ENCODE assay signal across 12 mouse cellular contexts in the genomic region with DNA sequence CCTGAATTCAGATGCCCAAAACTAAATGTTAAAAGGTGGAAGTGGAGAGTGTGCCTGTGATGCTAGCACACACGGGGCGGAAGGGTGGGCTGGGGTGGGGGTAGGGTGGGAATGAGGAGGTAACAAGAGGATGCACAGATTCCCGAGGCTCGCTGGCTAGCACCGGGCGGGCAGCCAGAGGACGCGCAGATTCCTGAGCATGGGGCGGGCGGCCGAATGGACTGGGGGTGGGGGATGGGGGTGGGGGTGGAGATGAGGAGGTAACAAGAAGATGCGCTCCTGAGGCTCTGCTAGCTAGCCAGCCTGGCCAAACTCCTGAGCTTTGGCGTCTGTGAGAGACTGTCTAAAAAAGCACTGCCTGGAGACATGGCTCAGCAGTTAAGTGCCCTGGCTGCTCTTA. TPM values are rescaled to one million over a fixed set of nuclear protein-coding genes. Genes with fewer than 3 reads are reported as not detected.
DNase-seq lines count a peak whose midpoint lies in the region; ATAC-seq and TF ChIP-seq lines count a peak whose summit lies in the region.
"Had no signal": no experiment of that assay in that cellular context is flagged by ENCODE, and none has a peak within 500 bp of the region (broad histone marks: within the 10 kb centered on the region; RNA-seq: fewer than 3 reads in every experiment).

No protein-coding gene starts in this region.

- H3K36me3 ChIP-seq in heart, postnatal 0 days (replicated peaks; ENCODE audit: control insufficient read depth, insufficient read depth, low read length): no peaks in the 10 kb centered on the region
- 0 out of 2 replicates have a peak, but pooled peaks cover 3% of the 10 kb centered on the region for H3K36me3 ChIP-seq in embryonic facial prominence, embryonic 15.5 days
- no peaks in the 10 kb centered on the region for H3K36me3 ChIP-seq in intestine, postnatal 0 days (ENCODE audit: control insufficient read depth, insufficient read depth)

- H3K4me1 ChIP-seq in heart, postnatal 0 days (ENCODE audit: control insufficient read depth, insufficient read depth): no peaks in the 10 kb centered on the region
- peaks cover 6% of the 10 kb centered on the region; the same call in 1 of the 2 replicates for H3K4me1 ChIP-seq in embryonic facial prominence, embryonic 15.5 days
- H3K4me1 ChIP-seq in intestine, postnatal 0 days (replicated peaks; ENCODE audit: control insufficient read depth, insufficient read depth, low read length): no peaks in the 10 kb centered on the region

- H3K9ac ChIP-seq in heart, postnatal 0 days (replicated peaks; ENCODE audit: low read depth, low read length): no peak overlapping the region
- H3K9ac ChIP-seq in embryonic facial prominence, embryonic 15.5 days: no peak overlapping the region
- H3K9ac ChIP-seq in intestine, postnatal 0 days (ENCODE audit: low read depth, low read length): no peak overlapping the region

- 3% methylated on average over 13 of the region's 13 CpGs for WGBS in heart, postnatal 0 days
- 5% methylated on average over 13 of the region's 13 CpGs for WGBS in embryonic facial prominence, embryonic 15.5 days
- 30% methylated on average over 13 of the region's 13 CpGs for WGBS in intestine, postnatal 0 days

- H3K9me3 ChIP-seq in heart, postnatal 0 days (replicated peaks; ENCODE audit: control insufficient read depth, low read length): no peaks in the 10 kb centered on the region
- H3K9me3 ChIP-seq in embryonic facial prominence, embryonic 15.5 days (replicated peaks): no peaks in the 10 kb centered on the region
- no peaks in the 10 kb centered on the region for H3K9me3 ChIP-seq in intestine, postnatal 0 days (ENCODE audit: control insufficient read depth)

- no peak for TF ChIP-seq CTCF in heart, postnatal 0 days (IDR thresholded peaks at IDR 0.05; ENCODE audit: low read depth)
- no peak for TF ChIP-seq CTCF in intestine, postnatal 0 days (IDR thresholded peaks at IDR 0.05; ENCODE audit: low read depth)

- H3K27ac ChIP-seq in heart, postnatal 0 days (ENCODE audit: low read depth): no peak overlapping the region
- no peak overlapping the region for H3K27ac ChIP-seq in embryonic facial prominence, embryonic 15.5 days (replicated peaks)
- H3K27ac ChIP-seq in intestine, postnatal 0 days (ENCODE audit: low read depth, low read length): no peak overlapping the region

- peak; percentile 17 for DNase-seq in heart, postnatal 0 days (ENCODE audit: low spot score)
- DNase-seq in heart, adult 18-20 months: no peak
- DNase-seq in brain, adult 2 months (ENCODE audit: low read depth, low spot score): peak; percentile 28
- DNase-seq in right cerebral cortex, postnatal 25 days: no peak
- DNase-seq: adrenal gland, adult 2 months; cerebellum, adult 9-11 months; gastrocnemius, postnatal 14 days; thymus, adult 2 months had no signal

- ATAC-seq in heart, postnatal 0 days (ENCODE audit: insufficient read depth, low read depth): no peak; the same call in 1 of the 2 replicates
- ATAC-seq in embryonic facial prominence, embryonic 15.5 days (ENCODE audit: insufficient number of reproducible peaks, low FRiP score, low TSS enrichment, low read depth): no peak
- ATAC-seq in intestine, postnatal 0 days: no peak
- no peak for ATAC-seq in granulocyte monocyte progenitor cell, adult 5-6 weeks (replicated peaks; ENCODE audit: poor library complexity, severe bottlenecking)

- H3K27me3 ChIP-seq in heart, postnatal 0 days (ENCODE audit: control insufficient read depth, insufficient read depth, low read length): no peaks in the 10 kb centered on the region
- no peaks in the 10 kb centered on the region for H3K27me3 ChIP-seq in embryonic facial prominence, embryonic 15.5 days
- H3K27me3 ChIP-seq in intestine, postnatal 0 days (replicated peaks; ENCODE audit: control insufficient read depth, insufficient read depth, low read length): no peaks in the 10 kb centered on the region

- H3K4me2 ChIP-seq in heart, postnatal 0 days (ENCODE audit: low read depth, low read length): peak overlapping the region; percentile 26
- H3K4me2 ChIP-seq in embryonic facial prominence, embryonic 15.5 days (replicated peaks): peak overlapping the region; percentile 30; the same call in 1 of the 2 replicates
- H3K4me2 ChIP-seq in intestine, postnatal 0 days (replicated peaks; ENCODE audit: low read depth): peak overlapping the region; percentile 41

- no peak overlapping the region for H3K4me3 ChIP-seq in heart, postnatal 0 days (ENCODE audit: low read depth, low read length)
- no peak overlapping the region; the same call in 1 of the 2 replicates for H3K4me3 ChIP-seq in embryonic facial prominence, embryonic 15.5 days (replicated peaks)
- H3K4me3 ChIP-seq in intestine, postnatal 0 days (ENCODE audit: low read depth, low read length): no peak overlapping the region

- no peak for TF ChIP-seq EP300 in heart, postnatal 0 days (IDR thresholded peaks at IDR 0.05; ENCODE audit: low read depth)

RNA-seq across cellular contexts. Expression of a gene that starts 17.9 kb away (rescaled TPM):
- total RNA-seq in heart, postnatal 0 days (2014; rRNA removed; ENCODE audit: low replicate concordance): 6.0 and 12.1 TPM in 2 replicates
- 2.1 and 2.3 TPM in 2 replicates for polyA plus RNA-seq in heart, postnatal 0 days (2015; fragmentation: Nextera tagmentation; extraction: Ambion mirVana)
- total RNA-seq in heart, adult 18-20 months (2021): 1 to 10 TPM; 1.5 to 3.1 TPM
- polyA plus RNA-seq in embryonic facial prominence, embryonic 15.5 days (2015; fragmentation: Nextera tagmentation; extraction: Ambion mirVana): 7.0 and 10.7 TPM in 2 replicates
- polyA plus RNA-seq in intestine, postnatal 0 days (2015; fragmentation: Nextera tagmentation; extraction: Ambion mirVana): 1.7 and 2.2 TPM in 2 replicates
- total RNA-seq in granulocyte monocyte progenitor cell, adult 5-6 weeks (2014; fragmentation: Nextera tagmentation): not detected in 2 replicates
- total RNA-seq in granulocyte monocyte progenitor cell, adult 5-6 weeks (2017): 0.04 TPM in 1 of 2 replicates, not detected in the other

RNA-seq across cellular contexts. Expression of a gene that starts 29.1 kb away (rescaled TPM):
- total RNA-seq in heart, postnatal 0 days (2014; rRNA removed; ENCODE audit: low replicate concordance): 23.0 and 79.5 TPM in 2 replicates
- 22.9 and 24.0 TPM in 2 replicates for polyA plus RNA-seq in heart, postnatal 0 days (2015; fragmentation: Nextera tagmentation; extraction: Ambion mirVana)
- total RNA-seq in heart, adult 18-20 months (2021): 10 to 100 TPM; 49.0 to 52.9 TPM
- 1.5 and 2.1 TPM in 2 replicates for polyA plus RNA-seq in embryonic facial prominence, embryonic 15.5 days (2015; fragmentation: Nextera tagmentation; extraction: Ambion mirVana)
- 5.4 and 5.6 TPM in 2 replicates for polyA plus RNA-seq in intestine, postnatal 0 days (2015; fragmentation: Nextera tagmentation; extraction: Ambion mirVana)
- 0.26 and 1.1 TPM in 2 replicates for total RNA-seq in granulocyte monocyte progenitor cell, adult 5-6 weeks (2014; fragmentation: Nextera tagmentation)
- total RNA-seq in granulocyte monocyte progenitor cell, adult 5-6 weeks (2017): 0.36 and 2.0 TPM in 2 replicates
- total RNA-seq: layer of hippocampus, postnatal 25 days had no signal

RNA-seq across cellular contexts. Expression of a gene that starts 30.7 kb away (rescaled TPM):
- total RNA-seq in heart, postnatal 0 days (2014; rRNA removed; ENCODE audit: low replicate concordance): not detected in 2 replicates
- not detected in 2 replicates for polyA plus RNA-seq in heart, postnatal 0 days (2015; fragmentation: Nextera tagmentation; extraction: Ambion mirVana)
- total RNA-seq in heart, adult 18-20 months (2021): not detected
- not detected in 2 replicates for polyA plus RNA-seq in embryonic facial prominence, embryonic 15.5 days (2015; fragmentation: Nextera tagmentation; extraction: Ambion mirVana)
- polyA plus RNA-seq in intestine, postnatal 0 days (2015; fragmentation: Nextera tagmentation; extraction: Ambion mirVana): 1.2 and 3.4 TPM in 2 replicates
- total RNA-seq in granulocyte monocyte progenitor cell, adult 5-6 weeks (2014; fragmentation: Nextera tagmentation): not detected in 2 replicates
- not detected in 2 replicates for total RNA-seq in granulocyte monocyte progenitor cell, adult 5-6 weeks (2017)
- total RNA-seq: adrenal gland, adult 2 months; gastrocnemius, postnatal 14 days; layer of hippocampus, postnatal 25 days had no signal
- polyA plus RNA-seq: adrenal gland, adult 2 months had no signal

RNA-seq across cellular contexts. Expression of a gene that starts 37.2 kb away (rescaled TPM):
- total RNA-seq in heart, postnatal 0 days (2014; rRNA removed; ENCODE audit: low replicate concordance): not detected in 2 replicates
- polyA plus RNA-seq in heart, postnatal 0 days (2015; fragmentation: Nextera tagmentation; extraction: Ambion mirVana): not detected in 2 replicates
- total RNA-seq in heart, adult 18-20 months (2021): not detected
- polyA plus RNA-seq in embryonic facial prominence, embryonic 15.5 days (2015; fragmentation: Nextera tagmentation; extraction: Ambion mirVana): not detected in 2 replicates
- 181 and 192 TPM in 2 replicates for polyA plus RNA-seq in intestine, postnatal 0 days (2015; fragmentation: Nextera tagmentation; extraction: Ambion mirVana)
- total RNA-seq in granulocyte monocyte progenitor cell, adult 5-6 weeks (2014; fragmentation: Nextera tagmentation): not detected in 2 replicates
- not detected in 2 replicates for total RNA-seq in granulocyte monocyte progenitor cell, adult 5-6 weeks (2017)
- total RNA-seq: adrenal gland, adult 2 months; gastrocnemius, postnatal 14 days; layer of hippocampus, postnatal 25 days had no signal
- polyA plus RNA-seq: adrenal gland, adult 2 months had no signal

RNA-seq across cellular contexts. Expression of a gene that starts 42.2 kb away (rescaled TPM):
- 4.9 and 8.0 TPM in 2 replicates for total RNA-seq in heart, postnatal 0 days (2014; rRNA removed; ENCODE audit: low replicate concordance)
- 1.7 and 2.2 TPM in 2 replicates for polyA plus RNA-seq in heart, postnatal 0 days (2015; fragmentation: Nextera tagmentation; extraction: Ambion mirVana)
- total RNA-seq in heart, adult 18-20 months (2021): 1 to 10 TPM; 1.4 to 1.5 TPM
- 5.5 and 6.2 TPM in 2 replicates for polyA plus RNA-seq in embryonic facial prominence, embryonic 15.5 days (2015; fragmentation: Nextera tagmentation; extraction: Ambion mirVana)
- 8.1 and 8.6 TPM in 2 replicates for polyA plus RNA-seq in intestine, postnatal 0 days (2015; fragmentation: Nextera tagmentation; extraction: Ambion mirVana)
- total RNA-seq in granulocyte monocyte progenitor cell, adult 5-6 weeks (2014; fragmentation: Nextera tagmentation): not detected in 2 replicates
- total RNA-seq in granulocyte monocyte progenitor cell, adult 5-6 weeks (2017): not detected in 2 replicates

Comparison
In these comparisons a context has a peak if more than half of its experiments do, and no peak if none do; other contexts are left out.
1. DNase-seq: peak in heart, postnatal 0 days (single experiment) and brain, adult 2 months (single experiment); none in heart, adult 18-20 months (0 of 2) and right cerebral cortex, postnatal 25 days (single experiment).
2. Peak in every context shown above with its lines, with median percentiles within 50 percentile points of each other: H3K4me2 ChIP-seq.